In genomic region chr5:130267316-130267715, GRCm38 (mm10) we compare ENCODE assay signal across 8 mouse cellular contexts. TPM values are rescaled to one million over a fixed set of nuclear protein-coding genes. Genes with fewer than 3 reads are reported as not detected.
DNase-seq lines count a peak whose midpoint lies in the region; ATAC-seq and TF ChIP-seq lines count a peak whose summit lies in the region.

No protein-coding gene starts in this region.

- no peak overlapping the region for H3K9ac ChIP-seq in heart, postnatal 0 days (replicated peaks; ENCODE audit: low read depth, low read length)
- H3K9ac ChIP-seq in heart, embryonic 12.5 days: no peak overlapping the region

- H3K4me2 ChIP-seq in heart, postnatal 0 days (ENCODE audit: low read depth, low read length): no peak overlapping the region
- H3K4me2 ChIP-seq in heart, embryonic 12.5 days: no peak overlapping the region

- peaks cover 39% of the 10 kb centered on the region for H3K36me3 ChIP-seq in heart, postnatal 0 days (replicated peaks; ENCODE audit: control insufficient read depth, insufficient read depth, low read length)
- H3K36me3 ChIP-seq in heart, embryonic 10.5 days: peaks cover 81% of the 10 kb centered on the region
- H3K36me3 ChIP-seq in G1E (replicated peaks): peaks cover 99% of the 10 kb centered on the region
- H3K36me3 ChIP-seq in heart, embryonic 12.5 days: peaks cover 73% of the 10 kb centered on the region

- TF ChIP-seq EP300 in heart, postnatal 0 days (IDR thresholded peaks at IDR 0.05; ENCODE audit: low read depth): no peak

- H3K4me3 ChIP-seq in heart, postnatal 0 days (ENCODE audit: low read depth, low read length): no peak overlapping the region
- H3K4me3 ChIP-seq in heart, embryonic 10.5 days: no peak overlapping the region
- no peak overlapping the region for H3K4me3 ChIP-seq in G1E (ENCODE audit: low read depth, low read length)
- no peak overlapping the region for H3K4me3 ChIP-seq in heart, embryonic 12.5 days

- H3K27ac ChIP-seq in heart, postnatal 0 days (ENCODE audit: low read depth): no peak overlapping the region
- H3K27ac ChIP-seq in heart, embryonic 10.5 days: no peak overlapping the region
- H3K27ac ChIP-seq in heart, embryonic 12.5 days (ENCODE audit: poor library complexity, severe bottlenecking): no peak overlapping the region

- 84% methylated on average over 1 of the region's 1 CpGs for WGBS in heart, postnatal 0 days
- WGBS in heart, embryonic 10.5 days: 88% methylated on average over 1 of the region's 1 CpGs
- 91% methylated on average over 1 of the region's 1 CpGs for WGBS in heart, embryonic 12.5 days

- H3K4me1 ChIP-seq in heart, postnatal 0 days (ENCODE audit: control insufficient read depth, insufficient read depth): no peaks in the 10 kb centered on the region
- no peaks in the 10 kb centered on the region for H3K4me1 ChIP-seq in heart, embryonic 10.5 days
- H3K4me1 ChIP-seq in G1E (ENCODE audit: insufficient read depth, low read depth, low read length): peaks cover 38% of the 10 kb centered on the region
- no peaks in the 10 kb centered on the region for H3K4me1 ChIP-seq in heart, embryonic 12.5 days (replicated peaks)

- TF ChIP-seq CTCF in heart, postnatal 0 days (IDR thresholded peaks at IDR 0.05; ENCODE audit: low read depth): peak; percentile 57
- peak; percentile 39; the same call in 1 of the 2 replicates for TF ChIP-seq CTCF in G1E (IDR thresholded peaks at IDR 0.05; ENCODE audit: low read depth, low read length)

- ATAC-seq in heart, postnatal 0 days (ENCODE audit: insufficient read depth, low read depth): no peak
- peak; percentile 41; the same call in 1 of the 2 replicates for ATAC-seq in G1E (ENCODE audit: extremely low read depth, insufficient number of reproducible peaks, low FRiP score, poor library complexity, severe bottlenecking)
- no peak for ATAC-seq in heart, embryonic 12.5 days (ENCODE audit: insufficient number of reproducible peaks, low FRiP score)

- no peaks in the 10 kb centered on the region for H3K9me3 ChIP-seq in heart, postnatal 0 days (replicated peaks; ENCODE audit: control insufficient read depth, low read length)
- no peaks in the 10 kb centered on the region for H3K9me3 ChIP-seq in heart, embryonic 10.5 days
- no peaks in the 10 kb centered on the region for H3K9me3 ChIP-seq in G1E (replicated peaks)
- peaks cover 6% of the 10 kb centered on the region; the same call in 1 of the 2 replicates for H3K9me3 ChIP-seq in heart, embryonic 12.5 days (replicated peaks)

- no peaks in the 10 kb centered on the region for H3K27me3 ChIP-seq in heart, postnatal 0 days (ENCODE audit: control insufficient read depth, insufficient read depth, low read length)
- H3K27me3 ChIP-seq in heart, embryonic 10.5 days (ENCODE audit: insufficient read depth, poor library complexity, severe bottlenecking): no peaks in the 10 kb centered on the region
- H3K27me3 ChIP-seq in G1E (ENCODE audit: insufficient read depth, low read length): no peaks in the 10 kb centered on the region
- H3K27me3 ChIP-seq in heart, embryonic 12.5 days (replicated peaks): no peaks in the 10 kb centered on the region

- no peak for DNase-seq in heart, postnatal 0 days (ENCODE audit: low spot score)
- no peak for DNase-seq in heart, embryonic 10.5 days (ENCODE audit: low spot score)
- DNase-seq in 3T3-L1 (ENCODE audit: low read depth, low spot score) (peak; percentile 80), G1E (ENCODE audit: low spot score) (peak; percentile 21)
- peak; percentile 63 for DNase-seq in fibroblast of lung, adult 2 months (ENCODE audit: low read depth)
- peak; percentile 36 for DNase-seq in thymus, postnatal 0 days (ENCODE audit: low spot score)
- DNase-seq in layer of hippocampus, adult 9-10 months (ENCODE audit: low spot score): no peak

RNA-seq across cellular contexts. Expression of gene Tyw1, which starts 11.9 kb away (rescaled TPM):
- total RNA-seq in heart, postnatal 0 days (2014; rRNA removed; ENCODE audit: low replicate concordance): 7.0 and 18.9 TPM in 2 replicates
- 11.1 and 11.6 TPM in 2 replicates for polyA plus RNA-seq in heart, postnatal 0 days (2015; fragmentation: Nextera tagmentation; extraction: Ambion mirVana)
- polyA plus RNA-seq in heart, embryonic 10.5 days (2016; fragmentation: Nextera tagmentation; extraction: Ambion mirVana): 25.2 and 26.1 TPM in 2 replicates
- total RNA-seq in G1E (2014; fragmentation: Nextera tagmentation) (27.2 and 29.0 TPM in 2 replicates), G1E (2017) (26.3 and 26.7 TPM in 2 replicates)
- 6.5 and 6.7 TPM in 2 replicates for polyA plus RNA-seq in G1E (2012)
- polyA plus RNA-seq in thymus, postnatal 0 days (2015; fragmentation: Nextera tagmentation; extraction: Ambion mirVana): 24.3 and 25.2 TPM in 2 replicates
- polyA plus RNA-seq in heart, embryonic 12.5 days (2016; fragmentation: Nextera tagmentation; extraction: Ambion mirVana): 17.7 and 18.9 TPM in 2 replicates

RNA-seq across cellular contexts. Expression of gene Sbds, which starts 12.0 kb away (rescaled TPM):
- total RNA-seq in heart, postnatal 0 days (2014; rRNA removed; ENCODE audit: low replicate concordance): 8.6 and 15.7 TPM in 2 replicates
- polyA plus RNA-seq in heart, postnatal 0 days (2015; fragmentation: Nextera tagmentation; extraction: Ambion mirVana): 56.9 and 57.6 TPM in 2 replicates
- 64.9 and 74.8 TPM in 2 replicates for polyA plus RNA-seq in heart, embryonic 10.5 days (2016; fragmentation: Nextera tagmentation; extraction: Ambion mirVana)
- total RNA-seq in G1E (2014; fragmentation: Nextera tagmentation) (112 and 123 TPM in 2 replicates), G1E (2017) (76.1 and 91.8 TPM in 2 replicates)
- polyA plus RNA-seq in G1E (2012): 18.9 and 28.1 TPM in 2 replicates
- polyA plus RNA-seq in thymus, postnatal 0 days (2015; fragmentation: Nextera tagmentation; extraction: Ambion mirVana): 84.0 and 91.6 TPM in 2 replicates
- 62.8 and 65.3 TPM in 2 replicates for polyA plus RNA-seq in heart, embryonic 12.5 days (2016; fragmentation: Nextera tagmentation; extraction: Ambion mirVana)

RNA-seq across cellular contexts. Expression of gene Tmem248, which starts 50.4 kb away (rescaled TPM):
- total RNA-seq in heart, postnatal 0 days (2014; rRNA removed; ENCODE audit: low replicate concordance): 31.9 and 38.1 TPM in 2 replicates
- 23.9 and 24.5 TPM in 2 replicates for polyA plus RNA-seq in heart, postnatal 0 days (2015; fragmentation: Nextera tagmentation; extraction: Ambion mirVana)
- 30.9 and 35.7 TPM in 2 replicates for polyA plus RNA-seq in heart, embryonic 10.5 days (2016; fragmentation: Nextera tagmentation; extraction: Ambion mirVana)
- total RNA-seq in G1E (2014; fragmentation: Nextera tagmentation) (62.4 and 63.5 TPM in 2 replicates), G1E (2017) (39.4 and 40.6 TPM in 2 replicates)
- 27.3 and 34.6 TPM in 2 replicates for polyA plus RNA-seq in G1E (2012)
- 27.8 and 39.5 TPM in 2 replicates for polyA plus RNA-seq in thymus, postnatal 0 days (2015; fragmentation: Nextera tagmentation; extraction: Ambion mirVana)
- 41.5 and 43.6 TPM in 2 replicates for polyA plus RNA-seq in heart, embryonic 12.5 days (2016; fragmentation: Nextera tagmentation; extraction: Ambion mirVana)

Comparison
In these comparisons a context has a peak if more than half of its experiments do, and no peak if none do; other contexts are left out.
1. DNase-seq: peak in 3T3-L1 (single experiment), G1E (single experiment), fibroblast of lung, adult 2 months (single experiment) and thymus, postnatal 0 days (single experiment); none in heart, postnatal 0 days (single experiment), heart, embryonic 10.5 days (single experiment) and layer of hippocampus, adult 9-10 months (single experiment).